Mouse (Mus musculus) spleen, adult 2 months (tissue): ENCODE results near the gene Zpbp2.

Experiments
- CTCF ChIP-seq: fragments of 200-500 bp; IDR thresholded peaks from 2 replicates; pipeline ENCODE4 v1.5.1; 2011; ENCODE audit warnings: mild to moderate bottlenecking, inconsistent platforms; ENCODE audit not compliant: insufficient read depth, insufficient read length, insufficient replicate concordance; ENCODE audit errors: extremely low read depth
- POLR2A ChIP-seq: fragments of 200-500 bp; IDR thresholded peaks from 2 replicates; pipeline ENCODE4 v1.6.1; 2011; ENCODE audit warnings: low read depth, low read length, inconsistent platforms

GRCm38 (mm10) chr11:98563921-98564414 lies 13.1 kb downstream of the Zpbp2 start:
- TF ChIP-seq POLR2A = no peak
- TF ChIP-seq CTCF = no peak
